Mouse (Mus musculus) erythroblast, embryonic 14.5 days (primary cell): Measurements from ENCODE around the gene Klf11.

Source experiments
- GATA1 ChIP-seq: IDR thresholded peaks from 2 replicates; pipeline ENCODE4 v1.6.1; 2012; ENCODE audit warnings: low read length, inconsistent platforms, mixed read lengths
- TAL1 ChIP-seq: IDR thresholded peaks from 3 replicates; pipeline ENCODE4 v1.6.1; 2012; ENCODE audit warnings: low read length, inconsistent platforms, mixed read lengths

GRCm38 (mm10) chr12:24696500-24697483, 45.7 kb downstream of the Klf11 start:
- TF ChIP-seq GATA1, result no peak
- no peak for TF ChIP-seq TAL1
